In genomic region chr8:71741687-71742114, GRCm38 (mm10) we compare ENCODE assay signal across 8 mouse cellular contexts. TPM values are rescaled to one million over a fixed set of nuclear protein-coding genes. Genes with fewer than 3 reads are reported as not detected.
DNase-seq lines count a peak whose midpoint lies in the region; ATAC-seq lines count a peak whose summit lies in the region.

No protein-coding gene starts in this region.

- no peak for DNase-seq in kidney, adult 11 months
- no peak for DNase-seq in right cerebral cortex, postnatal 10 days (ENCODE audit: low spot score in 2 of 2)
- no peak for DNase-seq in T-cell, adult 2 months (ENCODE audit: low spot score)
- no peak for DNase-seq in left cerebral cortex, adult 11 months (ENCODE audit: low spot score)

- WGBS in kidney, embryonic 14.5 days: 4% methylated on average over 19 of the region's 19 CpGs
- WGBS in forebrain, embryonic 15.5 days: 4% methylated on average over 19 of the region's 19 CpGs
- WGBS in limb, embryonic 13.5 days: 5% methylated on average over 19 of the region's 19 CpGs
- WGBS in midbrain, embryonic 13.5 days: 3% methylated on average over 19 of the region's 19 CpGs

- H3K9ac ChIP-seq in kidney, embryonic 14.5 days (ENCODE audit: low read depth, low read length): no peak overlapping the region
- no peak overlapping the region for H3K9ac ChIP-seq in forebrain, embryonic 15.5 days (replicated peaks)
- H3K9ac ChIP-seq in limb, embryonic 13.5 days: no peak overlapping the region
- no peak overlapping the region for H3K9ac ChIP-seq in midbrain, embryonic 13.5 days (replicated peaks)

- no peaks in the 10 kb centered on the region for H3K36me3 ChIP-seq in kidney, embryonic 14.5 days (ENCODE audit: control insufficient read depth, insufficient read depth, low read length)
- H3K36me3 ChIP-seq in forebrain, embryonic 15.5 days: no peaks in the 10 kb centered on the region
- H3K36me3 ChIP-seq in limb, embryonic 13.5 days: no peaks in the 10 kb centered on the region
- no peaks in the 10 kb centered on the region for H3K36me3 ChIP-seq in midbrain, embryonic 13.5 days

- H3K27ac ChIP-seq in kidney, embryonic 14.5 days (ENCODE audit: low read depth, low read length): no peak overlapping the region
- H3K27ac ChIP-seq in forebrain, embryonic 15.5 days (replicated peaks): no peak overlapping the region
- no peak overlapping the region for H3K27ac ChIP-seq in limb, embryonic 13.5 days
- no peak overlapping the region for H3K27ac ChIP-seq in midbrain, embryonic 13.5 days

- ATAC-seq in kidney, embryonic 14.5 days (ENCODE audit: low FRiP score, low TSS enrichment): peak; percentile 73
- ATAC-seq in forebrain, embryonic 15.5 days (replicated peaks): peak; percentile 61; the same call in 1 of the 2 replicates
- ATAC-seq in limb, embryonic 13.5 days (ENCODE audit: low FRiP score, low read depth): peak; percentile 40; the same call in 1 of the 2 replicates
- ATAC-seq in midbrain, embryonic 13.5 days: peak; percentile 49; the same call in 1 of the 2 replicates

- peak overlapping the region; percentile 16; the same call in 1 of the 2 replicates for H3K4me3 ChIP-seq in kidney, embryonic 14.5 days (ENCODE audit: low read length)
- H3K4me3 ChIP-seq in forebrain, embryonic 15.5 days: peak overlapping the region; percentile 14; the same call in 1 of the 2 replicates
- peak overlapping the region; percentile 14; the same call in 1 of the 2 replicates for H3K4me3 ChIP-seq in limb, embryonic 13.5 days
- H3K4me3 ChIP-seq in midbrain, embryonic 13.5 days (replicated peaks): peak overlapping the region; percentile 23

- H3K4me2 ChIP-seq in kidney, embryonic 14.5 days (replicated peaks; ENCODE audit: low read depth, low read length): peak overlapping the region; percentile 47
- H3K4me2 ChIP-seq in forebrain, embryonic 15.5 days (replicated peaks): peak overlapping the region; percentile 37
- peak overlapping the region; percentile 54 for H3K4me2 ChIP-seq in limb, embryonic 13.5 days (replicated peaks)
- H3K4me2 ChIP-seq in midbrain, embryonic 13.5 days (replicated peaks): peak overlapping the region; percentile 49

- H3K9me3 ChIP-seq in kidney, embryonic 14.5 days (ENCODE audit: control insufficient read depth, low read length): no peaks in the 10 kb centered on the region
- H3K9me3 ChIP-seq in forebrain, embryonic 15.5 days: no peaks in the 10 kb centered on the region
- no peaks in the 10 kb centered on the region for H3K9me3 ChIP-seq in limb, embryonic 13.5 days
- H3K9me3 ChIP-seq in midbrain, embryonic 13.5 days: no peaks in the 10 kb centered on the region

- H3K4me1 ChIP-seq in kidney, embryonic 14.5 days (ENCODE audit: control insufficient read depth, insufficient read depth, low read length): no peaks in the 10 kb centered on the region
- peaks cover 6% of the 10 kb centered on the region for H3K4me1 ChIP-seq in forebrain, embryonic 15.5 days
- peaks cover 5% of the 10 kb centered on the region for H3K4me1 ChIP-seq in limb, embryonic 13.5 days
- peaks cover 7% of the 10 kb centered on the region for H3K4me1 ChIP-seq in midbrain, embryonic 13.5 days (replicated peaks)

- H3K27me3 ChIP-seq in kidney, embryonic 14.5 days (ENCODE audit: control insufficient read depth, insufficient read depth, low read length): no peaks in the 10 kb centered on the region
- no peaks in the 10 kb centered on the region for H3K27me3 ChIP-seq in forebrain, embryonic 15.5 days
- H3K27me3 ChIP-seq in limb, embryonic 13.5 days: peaks cover 13% of the 10 kb centered on the region
- 0 out of 2 replicates have a peak, but pooled peaks cover 4% of the 10 kb centered on the region for H3K27me3 ChIP-seq in midbrain, embryonic 13.5 days

RNA-seq across cellular contexts. Expression of gene Fcho1, which starts 16.2 kb away (rescaled TPM):
- 5.5 and 6.5 TPM in 2 replicates for polyA plus RNA-seq in kidney, embryonic 14.5 days (2014; fragmentation: Nextera tagmentation; extraction: Ambion mirVana)
- 70.9 and 71.7 TPM in 2 replicates for polyA plus RNA-seq in forebrain, embryonic 15.5 days (2015; fragmentation: Nextera tagmentation; extraction: Ambion mirVana)
- 4.0 and 4.8 TPM in 2 replicates for polyA plus RNA-seq in limb, embryonic 13.5 days (2015; fragmentation: Nextera tagmentation; extraction: Ambion mirVana)
- polyA plus RNA-seq in midbrain, embryonic 13.5 days (2015; fragmentation: Nextera tagmentation; extraction: Ambion mirVana): 63.9 and 65.5 TPM in 2 replicates

RNA-seq across cellular contexts. Expression of gene B3gnt3, which starts 40.1 kb away (rescaled TPM):
- 1.1 and 1.6 TPM in 2 replicates for polyA plus RNA-seq in kidney, embryonic 14.5 days (2014; fragmentation: Nextera tagmentation; extraction: Ambion mirVana)
- 0.42 and 0.46 TPM in 2 replicates for polyA plus RNA-seq in forebrain, embryonic 15.5 days (2015; fragmentation: Nextera tagmentation; extraction: Ambion mirVana)
- 0.77 and 0.92 TPM in 2 replicates for polyA plus RNA-seq in limb, embryonic 13.5 days (2015; fragmentation: Nextera tagmentation; extraction: Ambion mirVana)
- 0.28 and 0.31 TPM in 2 replicates for polyA plus RNA-seq in midbrain, embryonic 13.5 days (2015; fragmentation: Nextera tagmentation; extraction: Ambion mirVana)

RNA-seq across cellular contexts. Expression of gene Insl3, which starts 52.7 kb away (rescaled TPM):
- 1.2 TPM in 1 of 2 replicates, not detected in the other for polyA plus RNA-seq in kidney, embryonic 14.5 days (2014; fragmentation: Nextera tagmentation; extraction: Ambion mirVana)
- 0.54 TPM in 1 of 2 replicates, not detected in the other for polyA plus RNA-seq in forebrain, embryonic 15.5 days (2015; fragmentation: Nextera tagmentation; extraction: Ambion mirVana)
- 0.48 and 0.55 TPM in 2 replicates for polyA plus RNA-seq in limb, embryonic 13.5 days (2015; fragmentation: Nextera tagmentation; extraction: Ambion mirVana)
- 0.70 and 0.79 TPM in 2 replicates for polyA plus RNA-seq in midbrain, embryonic 13.5 days (2015; fragmentation: Nextera tagmentation; extraction: Ambion mirVana)
